Mouse (Mus musculus) intestine, embryonic 16.5 days (tissue): ENCODE results near the gene Gabrb2. TPM values are rescaled to one million over a fixed set of nuclear protein-coding genes. Genes with fewer than 3 reads are reported as not detected.

Source experiments
- ATAC-seq: fragments of 200-750 bp; cut with Nextera tagmentation; 2 replicates; pipeline ENCODE4 v1.8.0; 2017; ENCODE audit warnings: moderate TSS enrichment, moderate library complexity
- H3K27ac ChIP-seq: fragments of 300-500 bp; sonication (generic); 2 replicates; pipeline ENCODE4 v1.5.1; 2014; ENCODE audit warnings: mild to moderate bottlenecking, low read length
- H3K27me3 ChIP-seq: fragments of 300-500 bp; sonication (generic); replicated peaks from 2 replicates; pipeline ENCODE4 v1.6.1; 2014; ENCODE audit warnings: low read length, control low read depth, mixed read lengths; ENCODE audit not compliant: control insufficient read depth, insufficient read depth
- H3K36me3 ChIP-seq: fragments of 300-500 bp; sonication (generic); 2 replicates; pipeline ENCODE4 v1.6.1; 2014; ENCODE audit warnings: low read length, control low read depth; ENCODE audit not compliant: control insufficient read depth, insufficient read depth
- H3K4me1 ChIP-seq: fragments of 300-500 bp; sonication (generic); 2 replicates; pipeline ENCODE4 v1.6.1; 2014; ENCODE audit warnings: low read length, control low read depth, mixed read lengths; ENCODE audit not compliant: control insufficient read depth, insufficient read depth
- H3K4me2 ChIP-seq: fragments of 300-500 bp; sonication (generic); 2 replicates; pipeline ENCODE4 v1.6.1; 2014; ENCODE audit warnings: low read depth, low read length, control low read depth
- H3K4me3 ChIP-seq: fragments of 300-500 bp; sonication (generic); 2 replicates; pipeline ENCODE4 v1.5.1; 2014; ENCODE audit warnings: mild to moderate bottlenecking, low read length
- H3K9ac ChIP-seq: fragments of 300-500 bp; sonication (generic); 2 replicates; pipeline ENCODE4 v1.6.1; 2014; ENCODE audit warnings: low read depth, low read length
- H3K9me3 ChIP-seq: fragments of 300-500 bp; sonication (generic); 2 replicates; pipeline ENCODE4 v1.6.1; 2016; ENCODE audit warnings: low read length, control low read depth; ENCODE audit not compliant: control insufficient read depth
- WGBS: fragments of 180-500 bp; shearing (Covaris S2); extraction: QIAGEN DNeasy Blood & Tissue Kit; methylation state at CpG from one replicate; pipeline ENCODE4 v1.1.7; 2014; 5-methylcytosine and 5-hydroxymethylcytosine counted together
- polyA plus RNA-seq: library from polyadenylated mRNA; unstranded; fragments of >200 nt; fragmentation: Nextera tagmentation; extraction: Ambion mirVana; gene quantifications from 2 replicates; pipeline ENCODE4 v1.2.1, GENCODE M21; 2015

The Gabrb2 gene
- polyA plus RNA-seq, 1 experiment from 2014 or later: 0.93 TPM

GRCm38 (mm10) chr11:42505911-42506310, 86.4 kb downstream of the Gabrb2 start:
- no peaks in the 10 kb centered on the region for H3K4me1 ChIP-seq
- 71% methylated on average over 1 of the region's 1 CpGs for WGBS
- no peaks in the 10 kb centered on the region for H3K36me3 ChIP-seq
- H3K4me2 ChIP-seq: no peak overlapping the region
- H3K27ac ChIP-seq: no peak overlapping the region
- no peak for ATAC-seq
- no peaks in the 10 kb centered on the region for H3K9me3 ChIP-seq
- no peak overlapping the region for H3K9ac ChIP-seq
- no peak overlapping the region for H3K4me3 ChIP-seq
- no peaks in the 10 kb centered on the region for H3K27me3 ChIP-seq

- no peak for ATAC-seq
- no peaks in the 10 kb centered on the region for H3K36me3 ChIP-seq
- no peaks in the 10 kb centered on the region for H3K9me3 ChIP-seq
- H3K9ac ChIP-seq: no peak overlapping the region
- no peaks in the 10 kb centered on the region for H3K4me1 ChIP-seq
- 87% methylated on average over 2 of the region's 2 CpGs for WGBS
- H3K4me2 ChIP-seq: no peak overlapping the region
- no peaks in the 10 kb centered on the region for H3K27me3 ChIP-seq
- H3K4me3 ChIP-seq: no peak overlapping the region
- no peak overlapping the region for H3K27ac ChIP-seq
These were observed 102.4 kb downstream of the Gabrb2 start for GRCm38 (mm10) chr11:42521960-42522359.

- H3K9me3 ChIP-seq: no peaks in the 10 kb centered on the region
- H3K9ac ChIP-seq: no peak overlapping the region
- no peak overlapping the region for H3K4me2 ChIP-seq
- no peak overlapping the region for H3K4me3 ChIP-seq
- H3K27me3 ChIP-seq: no peaks in the 10 kb centered on the region
- ATAC-seq: no peak
- no peaks in the 10 kb centered on the region for H3K36me3 ChIP-seq
- H3K27ac ChIP-seq: no peak overlapping the region
- 93% methylated on average over 3 of the region's 3 CpGs for WGBS
- no peaks in the 10 kb centered on the region for H3K4me1 ChIP-seq
These were observed 108.8 kb downstream of the Gabrb2 start for GRCm38 (mm10) chr11:42528226-42528881.

GRCm38 (mm10) chr11:42532577-42532976, 113.0 kb downstream of the Gabrb2 start:
- Histone ChIP-seq H3K36me3 (no peaks in the 10 kb centered on the region), H3K4me3 (no peak overlapping the region), H3K9me3 (no peaks in the 10 kb centered on the region), H3K27ac (no peak overlapping the region), H3K9ac (no peak overlapping the region), H3K4me2 (no peak overlapping the region), H3K27me3 (no peaks in the 10 kb centered on the region), H3K4me1 (no peaks in the 10 kb centered on the region)
- 68% methylated on average over 2 of the region's 2 CpGs for WGBS
- no peak for ATAC-seq

- Histone ChIP-seq H3K36me3 (no peaks in the 10 kb centered on the region), H3K4me1 (no peaks in the 10 kb centered on the region), H3K9me3 (no peaks in the 10 kb centered on the region), H3K27me3 (no peaks in the 10 kb centered on the region), H3K9ac (no peak overlapping the region), H3K4me2 (no peak overlapping the region), H3K4me3 (no peak overlapping the region), H3K27ac (no peak overlapping the region)
- no peak for ATAC-seq
- 81% methylated on average over 5 of the region's 5 CpGs for WGBS
These were observed 115.7 kb downstream of the Gabrb2 start for GRCm38 (mm10) chr11:42535286-42535685.

GRCm38 (mm10) chr11:42535861-42536260, 116.3 kb downstream of the Gabrb2 start:
- ATAC-seq: no peak
- no peaks in the 10 kb centered on the region for H3K27me3 ChIP-seq
- WGBS: 91% methylated on average over 1 of the region's 1 CpGs

GRCm38 (mm10) chr11:42542861-42543260, 123.3 kb downstream of the Gabrb2 start:
- H3K27ac ChIP-seq: no peak overlapping the region
- no peak overlapping the region for H3K9ac ChIP-seq
- H3K4me3 ChIP-seq: no peak overlapping the region
- WGBS: 93% methylated on average over 2 of the region's 2 CpGs
- no peaks in the 10 kb centered on the region for H3K4me1 ChIP-seq
- H3K9me3 ChIP-seq: no peaks in the 10 kb centered on the region
- H3K36me3 ChIP-seq: no peaks in the 10 kb centered on the region
- no peaks in the 10 kb centered on the region for H3K27me3 ChIP-seq
- no peak for ATAC-seq
- no peak overlapping the region for H3K4me2 ChIP-seq

More at GRCm38 (mm10) chr11:42535861-42536260, 116.3 kb downstream of the Gabrb2 start:
- H3K4me2 ChIP-seq: no peak overlapping the region
- no peaks in the 10 kb centered on the region for H3K9me3 ChIP-seq
- no peak overlapping the region for H3K9ac ChIP-seq
- H3K36me3 ChIP-seq: no peaks in the 10 kb centered on the region
- no peak overlapping the region for H3K27ac ChIP-seq
- H3K4me1 ChIP-seq: no peaks in the 10 kb centered on the region
- no peak overlapping the region for H3K4me3 ChIP-seq

GRCm38 (mm10) chr11:42566023-42566422, 146.5 kb downstream of the Gabrb2 start:
- ATAC-seq: no peak
- Histone ChIP-seq H3K9me3 (no peaks in the 10 kb centered on the region), H3K27ac (no peak overlapping the region), H3K27me3 (no peaks in the 10 kb centered on the region), H3K9ac (no peak overlapping the region), H3K36me3 (no peaks in the 10 kb centered on the region), H3K4me1 (no peaks in the 10 kb centered on the region), H3K4me3 (no peak overlapping the region), H3K4me2 (no peak overlapping the region)
- whole genome bisulfite sequencing: 84% methylated on average over 5 of the region's 5 CpGs

GRCm38 (mm10) chr11:42571467-42571866, 151.9 kb downstream of the Gabrb2 start:
- WGBS: 66% methylated on average over 4 of the region's 4 CpGs
- Histone ChIP-seq H3K4me2 (no peak overlapping the region), H3K27me3 (no peaks in the 10 kb centered on the region), H3K36me3 (no peaks in the 10 kb centered on the region), H3K9me3 (no peaks in the 10 kb centered on the region), H3K4me3 (no peak overlapping the region), H3K27ac (no peak overlapping the region), H3K4me1 (no peaks in the 10 kb centered on the region), H3K9ac (no peak overlapping the region)
- no peak for ATAC-seq
